Mouse (Mus musculus) stomach, postnatal 0 days (tissue): ENCODE measurements around the gene Mnat1. TPM values are rescaled to one million over a fixed set of nuclear protein-coding genes. Genes with fewer than 3 reads are reported as not detected.
A peak's percentile ranks its signal among the peaks of the same experiment; 100 is the strongest.
"Not testable (repeated sequence)": the region's sequence is repeated elsewhere in the genome, so short reads cannot be mapped to it uniquely, and the experiment has no call there.

ENCODE experiments used
- ATAC-seq: fragments of 200-750 bp; cut with Nextera tagmentation; 2 replicates; pipeline ENCODE4 v1.8.0; 2017; ENCODE audit not compliant: low FRiP score, low TSS enrichment
- DNase-seq: peaks from one replicate; pipeline ENCODE4 v3.0.0-alpha.2; 2016; ENCODE audit warnings: low spot score
- H3K27ac ChIP-seq: fragments of 300-500 bp; sonication (generic); replicated peaks from 2 replicates; pipeline ENCODE4 v1.5.1; 2014; ENCODE audit warnings: mild to moderate bottlenecking, control low read depth
- H3K27me3 ChIP-seq: fragments of 300-500 bp; sonication (generic); 2 replicates; pipeline ENCODE4 v1.6.1; 2014; ENCODE audit warnings: low read length; ENCODE audit not compliant: control insufficient read depth, insufficient read depth
- H3K36me3 ChIP-seq: fragments of 300-500 bp; sonication (generic); 2 replicates; pipeline ENCODE4 v1.6.1; 2014; ENCODE audit warnings: low read length, mixed read lengths; ENCODE audit not compliant: control insufficient read depth, insufficient read depth
- H3K4me1 ChIP-seq: fragments of 300-500 bp; sonication (generic); replicated peaks from 2 replicates; pipeline ENCODE4 v1.6.1; 2014; ENCODE audit warnings: antibody characterized with exemption; ENCODE audit not compliant: control insufficient read depth, insufficient read depth
- H3K4me2 ChIP-seq: fragments of 300-500 bp; sonication (generic); replicated peaks from 2 replicates; pipeline ENCODE4 v1.6.1; 2014; ENCODE audit warnings: low read depth, mild to moderate bottlenecking, control low read depth, moderate library complexity
- H3K4me3 ChIP-seq: fragments of 300-500 bp; sonication (generic); 2 replicates; pipeline ENCODE4 v1.5.1; 2014; ENCODE audit warnings: low read depth, low read length, control low read depth
- H3K9ac ChIP-seq: fragments of 300-500 bp; sonication (generic); 2 replicates; pipeline ENCODE4 v1.6.1; 2014; ENCODE audit warnings: mild to moderate bottlenecking, low read length, control low read depth, mixed read lengths
- H3K9me3 ChIP-seq: fragments of 300-500 bp; sonication (generic); 2 replicates; pipeline ENCODE4 v1.6.1; 2016; ENCODE audit warnings: low read length; ENCODE audit not compliant: control insufficient read depth
- CTCF ChIP-seq: IDR thresholded peaks from 2 replicates; pipeline ENCODE4 v1.5.1; 2016; ENCODE audit warnings: antibody characterized with exemption, low read depth, mild to moderate bottlenecking, moderate library complexity
- EP300 ChIP-seq: optimal IDR thresholded peaks from 2 replicates; pipeline ENCODE3; 2016; ENCODE audit warnings: antibody characterized with exemption
- WGBS: fragments of 180-500 bp; shearing (Covaris S2); extraction: QIAGEN DNeasy Blood & Tissue Kit; methylation state at CpG from one replicate; pipeline ENCODE4 v1.1.7; 2014; 5-methylcytosine and 5-hydroxymethylcytosine counted together
- polyA plus RNA-seq: library from polyadenylated mRNA; unstranded; fragments of >200 nt; fragmentation: Nextera tagmentation; extraction: Ambion mirVana; gene quantifications from 2 replicates; pipeline ENCODE4 v1.2.1, GENCODE M21; 2015

The Mnat1 gene
- polyA plus RNA-seq, 1 experiment from 2014 or later, result 17.1 TPM

GRCm38 (mm10) chr12:73088500-73088899 lies 35.0 kb upstream of the Mnat1 start:
- Histone ChIP-seq H3K4me3 (no peak overlapping the region), H3K27ac (no peak overlapping the region), H3K27me3 (no peaks in the 10 kb centered on the region), H3K4me2 (no peak overlapping the region), H3K36me3 (no peaks in the 10 kb centered on the region), H3K9ac (no peak overlapping the region), H3K9me3 (no peaks in the 10 kb centered on the region), H3K4me1 (no peaks in the 10 kb centered on the region)
- DNase-seq (no peak), ATAC-seq (no peak)
- TF ChIP-seq EP300 (no peak), CTCF (no peak)
- 65% methylated on average over 5 of the region's 5 CpGs for WGBS

- no peak for TF ChIP-seq EP300
- no peak for TF ChIP-seq CTCF
- no peak overlapping the region for H3K4me3 ChIP-seq
- ATAC-seq (no peak), DNase-seq (no peak)
- no peaks in the 10 kb centered on the region for H3K9me3 ChIP-seq
- WGBS, result 60% methylated on average over 5 of the region's 5 CpGs
- no peak overlapping the region for H3K27ac ChIP-seq
- H3K27me3 ChIP-seq, result no peaks in the 10 kb centered on the region
- H3K4me2 ChIP-seq, result no peak overlapping the region
- no peaks in the 10 kb centered on the region for H3K36me3 ChIP-seq
- no peak overlapping the region for H3K9ac ChIP-seq
- H3K4me1 ChIP-seq, result no peaks in the 10 kb centered on the region
Observed at GRCm38 (mm10) chr12:73088911-73089310, 34.6 kb upstream of the Mnat1 start.

GRCm38 (mm10) chr12:73090672-73091335 lies 32.7 kb upstream of the Mnat1 start:
- peak; percentile 41 for DNase-seq

GRCm38 (mm10) chr12:73094189-73094588 lies 29.3 kb upstream of the Mnat1 start:
- no peak for TF ChIP-seq CTCF
- TF ChIP-seq EP300, result no peak
- H3K27me3 ChIP-seq, result no peaks in the 10 kb centered on the region
- no peaks in the 10 kb centered on the region for H3K36me3 ChIP-seq
- DNase-seq, result no peak
- H3K4me2 ChIP-seq, result no peak overlapping the region
- no peak for ATAC-seq
- no peaks in the 10 kb centered on the region for H3K9me3 ChIP-seq
- no peak overlapping the region for H3K9ac ChIP-seq
- H3K4me3 ChIP-seq, result no peak overlapping the region
- WGBS, result 72% methylated on average over 2 of the region's 2 CpGs
- no peaks in the 10 kb centered on the region for H3K4me1 ChIP-seq
- H3K27ac ChIP-seq, result no peak overlapping the region

More at GRCm38 (mm10) chr12:73090672-73091335, 32.7 kb upstream of the Mnat1 start:
- Histone ChIP-seq H3K27me3 (no peaks in the 10 kb centered on the region), H3K9ac (no peak overlapping the region), H3K4me2 (no peak overlapping the region), H3K36me3 (no peaks in the 10 kb centered on the region), H3K4me1 (no peaks in the 10 kb centered on the region), H3K27ac (no peak overlapping the region), H3K4me3 (no peak overlapping the region), H3K9me3 (no peaks in the 10 kb centered on the region)
- peak; percentile 67; the same call in 1 of the 2 replicates for ATAC-seq
- TF ChIP-seq CTCF (no peak), EP300 (no peak)
- WGBS, result 32% methylated on average over 7 of the region's 7 CpGs

- H3K4me2 ChIP-seq, result no peak overlapping the region
- H3K27ac ChIP-seq, result no peak overlapping the region
- no peak overlapping the region for H3K4me3 ChIP-seq
- DNase-seq, result no peak
- WGBS, result 32% methylated on average over 2 of the region's 2 CpGs
- no peaks in the 10 kb centered on the region for H3K27me3 ChIP-seq
- no peaks in the 10 kb centered on the region for H3K9me3 ChIP-seq
- no peak for TF ChIP-seq CTCF
- no peak for TF ChIP-seq EP300
- no peaks in the 10 kb centered on the region for H3K4me1 ChIP-seq
- H3K36me3 ChIP-seq, result no peaks in the 10 kb centered on the region
- H3K9ac ChIP-seq, result no peak overlapping the region
- no peak for ATAC-seq
Observed at GRCm38 (mm10) chr12:73094605-73095004, 28.9 kb upstream of the Mnat1 start.

GRCm38 (mm10) chr12:73096177-73096576 lies 27.3 kb upstream of the Mnat1 start:
- H3K27ac ChIP-seq, H3K4me3 ChIP-seq, H3K27me3 ChIP-seq, H3K9ac ChIP-seq, H3K36me3 ChIP-seq, H3K9me3 ChIP-seq, H3K4me1 ChIP-seq, ATAC-seq, DNase-seq, H3K4me2 ChIP-seq: not testable (repeated sequence)
- WGBS, result 93% methylated on average over 5 of the region's 5 CpGs
